Mouse (Mus musculus): ENCODE measurements at regions not wholly inside any gene's neighbourhood (a gene's known extent, or its start where the extent isn't known, plus 50 kb on each side); places are given as distances from the start of the nearest gene placed in this dataset.

- intact Hi-C loops (cut with DNase I) = no loop called here
These were observed 157.4 kb upstream of the Cxcr4 start for GRCm38 (mm10) chr1:128749437-128749994.

GRCm38 (mm10) chr1:128747196-128747790 is 155.2 kb upstream of the Cxcr4 start:
- DNase-seq = no peak
- intact Hi-C loops (cut with DNase I) = no loop called here

More at GRCm38 (mm10) chr1:128749437-128749994, 157.4 kb upstream of the Cxcr4 start:
- no peak for DNase-seq

DNA sequence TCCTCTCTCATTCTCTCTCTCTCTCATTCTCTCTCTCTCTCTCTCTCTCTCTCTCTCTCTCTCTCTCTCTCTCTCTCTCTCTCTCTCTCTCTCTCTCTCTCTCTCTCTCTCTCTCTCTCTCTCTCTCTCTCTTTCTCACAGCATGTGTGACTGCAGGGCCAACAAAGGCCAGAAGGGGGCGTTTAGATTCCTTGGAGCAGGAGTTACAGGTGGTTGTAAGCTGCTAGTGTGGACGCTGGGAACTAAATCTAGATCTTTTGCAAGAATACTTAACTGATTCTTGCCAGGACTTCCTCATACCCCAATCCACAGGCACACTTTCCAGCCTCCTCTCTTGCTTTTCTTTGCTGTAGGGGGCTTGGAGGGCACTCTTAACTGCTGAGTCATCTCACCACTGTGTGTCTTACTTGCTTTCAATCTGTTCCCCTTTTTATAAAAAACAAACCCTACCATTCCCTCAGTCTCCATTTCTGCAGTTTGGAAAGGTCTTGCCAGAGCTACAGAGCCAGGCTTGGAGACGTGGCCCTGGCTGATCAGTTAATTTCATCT is 154.4 kb upstream of the Cxcr4 start:
- DNase-seq = no peak
- intact Hi-C loops (cut with DNase I) = no loop called here

- peak; percentile 58 to 70 for DNase-seq
- intact Hi-C loops (cut with DNase I) = no loop called here
These were observed 148.5 kb upstream of the Cxcr4 start for GRCm38 (mm10) chr1:128740616-128741015.

DNA sequence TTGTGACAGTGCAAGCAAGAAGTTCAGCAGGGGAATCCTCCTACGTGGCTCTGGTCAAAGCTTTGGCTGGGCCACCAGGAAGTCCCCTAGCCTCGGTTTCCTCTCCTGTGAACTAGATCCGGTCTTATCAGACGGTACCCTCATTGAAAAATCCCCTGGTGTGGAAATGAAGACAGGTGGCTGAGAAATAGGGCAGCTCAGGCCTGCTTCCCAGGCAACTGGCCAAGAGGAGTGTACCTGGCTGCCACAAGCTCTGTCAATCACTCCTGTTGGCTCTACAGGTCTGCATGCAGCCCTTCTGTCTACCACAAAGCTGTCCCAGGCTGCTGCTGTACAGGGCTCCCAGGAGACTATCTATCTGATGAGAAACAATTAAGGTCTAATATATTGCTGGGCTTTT is 146.1 kb upstream of the Cxcr4 start:
- intact Hi-C loops (cut with DNase I) = no loop called here
- DNase-seq = peak; percentile 21 to 34

DNA sequence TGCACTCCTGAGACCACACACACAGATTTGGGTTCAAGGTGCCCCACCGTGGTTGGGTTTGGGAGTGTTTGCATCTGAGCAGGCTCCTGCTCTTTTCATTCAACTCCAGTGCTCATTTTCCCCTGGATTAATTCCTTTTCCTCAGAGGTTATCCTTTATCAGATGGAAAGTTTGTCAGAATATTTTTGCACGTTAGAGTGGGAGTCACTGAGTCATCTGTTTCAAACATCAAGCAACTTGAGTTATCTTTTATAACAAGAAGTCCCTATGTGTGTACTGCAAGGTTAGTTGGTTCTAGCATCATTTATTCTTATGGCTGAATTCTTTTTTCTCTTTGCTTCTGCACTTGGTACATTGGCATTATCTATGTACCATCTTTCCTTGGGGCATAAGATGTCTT is 142.8 kb upstream of the Cxcr4 start:
- no peak for DNase-seq
- intact Hi-C loops (cut with DNase I) = no loop called here

DNA sequence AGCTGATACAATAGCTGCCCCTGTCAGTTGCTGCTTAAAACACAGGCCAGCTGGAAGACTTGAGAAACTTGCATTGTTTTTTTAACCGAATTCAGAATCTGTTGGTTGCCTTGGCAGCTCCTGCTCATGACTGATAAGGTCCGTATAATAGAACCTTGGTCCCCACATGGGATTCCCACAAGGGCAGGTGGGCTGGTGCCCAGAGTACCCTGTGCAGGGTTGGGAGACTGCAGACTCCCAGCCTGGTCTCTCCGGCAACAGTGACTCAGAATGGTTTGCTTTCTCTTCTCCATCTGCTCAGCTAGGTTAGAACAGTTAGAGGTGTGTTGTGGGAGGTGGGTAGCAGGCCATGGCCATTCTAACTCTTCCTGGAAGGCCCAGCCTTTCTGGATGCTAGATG is 139.4 kb upstream of the Cxcr4 start:
- intact Hi-C loops (cut with DNase I) = no loop called here
- DNase-seq = no peak

GRCm38 (mm10) chr1:128724433-128725091 is 132.5 kb upstream of the Cxcr4 start:
- intact Hi-C loops (cut with DNase I) = no loop called here

DNA sequence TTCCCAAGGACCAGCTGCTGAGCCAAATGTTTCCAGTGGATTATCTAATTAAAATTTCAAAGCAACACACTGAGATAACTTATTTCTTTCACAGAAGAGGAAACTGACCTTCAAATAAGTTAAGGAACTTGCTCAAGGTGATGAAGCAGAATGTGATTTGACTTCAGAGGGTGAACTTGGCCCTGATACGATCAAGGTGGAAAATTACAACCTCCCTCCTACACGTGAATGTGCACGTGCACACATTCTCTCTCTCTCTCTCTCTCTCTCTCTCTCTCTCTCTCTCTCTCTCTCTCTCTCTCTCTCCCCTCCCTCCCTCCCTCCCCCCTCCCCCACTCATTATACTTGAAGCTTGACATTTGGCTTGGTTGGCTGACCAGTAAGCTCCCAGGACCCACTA is 131.8 kb upstream of the Cxcr4 start:
- no peak for DNase-seq
- intact Hi-C loops (cut with DNase I) = no loop called here

More at GRCm38 (mm10) chr1:128724433-128725091, 132.5 kb upstream of the Cxcr4 start:
- no peak for DNase-seq

DNA sequence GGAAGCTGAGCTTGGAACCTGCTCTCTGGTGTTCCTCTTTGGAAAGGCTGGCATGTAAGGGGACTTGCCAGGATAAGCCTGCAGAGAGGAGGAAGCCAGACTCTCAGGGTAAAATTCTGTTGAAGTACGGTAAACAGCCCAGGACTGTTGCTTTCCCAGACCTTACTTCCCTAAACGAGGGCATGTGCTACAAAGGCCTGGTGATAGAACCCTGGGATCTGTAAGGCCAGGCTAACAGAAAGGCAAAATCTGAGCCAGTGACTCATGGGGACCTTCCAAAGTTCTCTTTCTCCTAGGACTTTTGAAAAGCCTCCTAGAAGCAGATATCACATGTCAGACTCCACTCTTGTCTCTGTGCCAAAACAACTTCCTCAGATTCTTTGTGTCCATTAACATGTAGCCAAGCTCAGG is 130.0 kb upstream of the Cxcr4 start:
- intact Hi-C loops (cut with DNase I) = no loop called here
- peak; percentile 31 to 40 for DNase-seq

DNA sequence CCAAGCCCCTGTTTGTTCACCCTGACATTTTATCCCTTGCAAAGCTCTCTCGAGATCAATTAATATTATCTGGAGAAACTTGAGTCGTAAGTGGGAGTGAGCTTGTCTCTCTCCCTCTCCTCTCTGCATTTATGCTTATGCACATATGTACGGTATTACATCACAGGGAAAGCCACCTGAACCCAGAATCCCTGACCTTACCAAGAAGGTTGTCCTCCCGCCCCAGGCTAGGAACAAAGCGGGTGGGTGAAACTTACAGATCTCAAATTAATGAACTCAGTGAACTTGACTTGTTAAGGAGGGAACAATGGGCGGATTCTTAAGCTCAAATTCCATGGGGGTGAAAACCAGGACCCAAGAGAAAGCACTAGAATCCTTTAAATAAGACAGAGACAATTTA is 122.8 kb upstream of the Cxcr4 start:
- no peak for DNase-seq
- intact Hi-C loops (cut with DNase I) = no loop called here

GRCm38 (mm10) chr1:128712876-128713275 is 120.8 kb upstream of the Cxcr4 start:
- DNase-seq = peak; percentile 19 to 21
- intact Hi-C loops (cut with DNase I) = no loop called here

DNA sequence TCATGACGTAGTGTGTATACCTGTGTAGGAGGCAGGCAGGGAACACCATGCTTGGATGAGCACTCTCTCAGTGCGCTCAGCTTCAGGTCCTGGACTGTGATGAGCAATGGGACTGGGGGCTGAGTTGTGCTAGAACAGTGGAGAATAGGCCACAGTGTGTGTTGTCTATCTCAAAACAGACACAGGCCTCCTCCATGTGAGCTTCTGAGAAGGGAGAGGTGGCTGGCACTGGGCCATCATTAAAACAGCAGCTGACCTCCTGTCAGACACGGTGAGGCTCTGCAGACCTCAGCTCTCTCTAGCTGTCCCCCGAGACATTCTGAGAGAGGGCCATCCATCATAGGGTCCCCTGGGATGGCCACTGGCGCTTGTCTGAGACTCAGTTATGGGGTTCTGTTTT is 119.0 kb upstream of the Cxcr4 start:
- no peak for DNase-seq
- intact Hi-C loops (cut with DNase I) = no loop called here

DNA sequence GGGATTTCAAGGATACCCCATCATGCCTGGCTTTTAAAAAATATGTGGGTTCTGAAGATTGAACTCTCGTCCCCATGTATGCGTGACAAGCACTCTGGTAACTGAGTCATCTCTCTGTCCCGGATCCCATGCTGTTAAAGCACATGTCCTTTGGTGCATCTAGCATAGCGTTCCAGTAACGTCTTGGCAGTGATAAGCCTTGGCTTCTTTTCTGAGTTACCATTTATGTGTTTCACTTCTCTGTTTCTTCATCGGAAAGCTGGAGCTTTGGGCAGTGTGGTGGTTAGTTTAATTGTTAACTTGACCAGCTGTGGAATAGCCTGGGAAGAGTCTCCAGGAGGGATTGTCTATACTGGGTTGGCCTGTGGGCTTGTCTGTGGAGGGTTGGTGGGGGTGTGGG is 115.7 kb upstream of the Cxcr4 start:
- intact Hi-C loops (cut with DNase I) = no loop called here
- DNase-seq = no peak

GRCm38 (mm10) chr1:128706167-128706566 is 114.1 kb upstream of the Cxcr4 start:
- no peak for DNase-seq
- intact Hi-C loops (cut with DNase I) = no loop called here

DNA sequence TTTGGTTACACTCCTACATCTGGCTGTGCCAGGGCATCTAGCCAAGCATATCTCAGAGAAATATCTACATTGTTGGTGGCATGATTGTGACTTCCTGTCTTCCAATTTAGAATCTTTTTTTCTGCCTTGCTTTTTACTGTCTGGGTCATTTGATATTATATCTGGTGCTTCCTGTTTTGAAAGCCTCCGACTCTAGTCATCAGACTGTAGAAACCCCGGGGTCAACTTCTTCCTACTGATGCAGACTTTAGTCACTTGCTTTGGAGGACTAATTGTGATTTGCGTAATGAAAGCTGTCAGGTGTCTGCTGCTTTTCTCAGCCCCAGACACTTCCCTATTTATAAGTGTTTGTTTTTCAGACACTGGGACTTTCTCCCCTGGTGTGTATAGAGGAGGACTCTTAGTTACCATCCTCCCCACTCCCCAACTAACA is 113.0 kb upstream of the Cxcr4 start:
- DNase-seq = peak; percentile 20 to 21

GRCm38 (mm10) chr1:128701326-128701725 is 109.2 kb upstream of the Cxcr4 start:
- DNase-seq = peak in 1 of 2 experiments; percentile 20
- intact Hi-C loops (cut with DNase I) = no loop called here

More for the DNA sequence above, 113.0 kb upstream of the Cxcr4 start:
- intact Hi-C loops (cut with DNase I) = no loop called here

- intact Hi-C loops (cut with DNase I) = no loop called here
- DNase-seq = no peak
These were observed 105.9 kb upstream of the Cxcr4 start for GRCm38 (mm10) chr1:128697962-128698361.

- DNase-seq = no peak
- intact Hi-C loops (cut with DNase I) = no loop called here
These were observed 103.8 kb upstream of the Cxcr4 start for GRCm38 (mm10) chr1:128695936-128696335.

GRCm38 (mm10) chr1:128692799-128693198 is 100.7 kb upstream of the Cxcr4 start:
- intact Hi-C loops (cut with DNase I) = no loop called here
- no peak for DNase-seq

GRCm38 (mm10) chr1:128692313-128692712 is 100.2 kb upstream of the Cxcr4 start:
- intact Hi-C loops (cut with DNase I) = no loop called here

More at GRCm38 (mm10) chr1:128692313-128692712, 100.2 kb upstream of the Cxcr4 start:
- no peak for DNase-seq

All from heart, postnatal 10 days (tissue).